Mouse (Mus musculus) adrenal gland, postnatal 36 days (tissue): ENCODE results near the gene Mbnl3. TPM values are rescaled to one million over a fixed set of nuclear protein-coding genes. Genes with fewer than 3 reads are reported as not detected.

Source experiments
- DNase-seq, 2 experiments: peaks; one replicate each; pipeline ENCODE4 v3.0.0; 2021; ENCODE audit warnings: mixed read lengths in 1 of 2
- long read RNA-seq, 2 experiments: library from polyadenylated mRNA; stranded (forward); transcript quantifications; one replicate each; pipeline ENCODE4 v2.0.0; 2021; ENCODE audit warnings: borderline sequencing depth in 2 of 2
- microRNA-seq: library from miRNA; unstranded; fragments of <30 nt; microRNA quantifications from one replicate; pipeline ENCODE4 v1.2.0, GENCODE M21; 2021
- total RNA-seq, 2 experiments: library from RNA; stranded (reverse); gene quantifications; 2 replicates each; pipeline ENCODE4 v1.2.3; 2021

The Mbnl3 gene
- total RNA-seq: 1 to 10 TPM; 4.5 to 5.0 TPM
- long read RNA-seq, experiment 1: 0 reads
- long read RNA-seq, experiment 2: 0 reads

DNA sequence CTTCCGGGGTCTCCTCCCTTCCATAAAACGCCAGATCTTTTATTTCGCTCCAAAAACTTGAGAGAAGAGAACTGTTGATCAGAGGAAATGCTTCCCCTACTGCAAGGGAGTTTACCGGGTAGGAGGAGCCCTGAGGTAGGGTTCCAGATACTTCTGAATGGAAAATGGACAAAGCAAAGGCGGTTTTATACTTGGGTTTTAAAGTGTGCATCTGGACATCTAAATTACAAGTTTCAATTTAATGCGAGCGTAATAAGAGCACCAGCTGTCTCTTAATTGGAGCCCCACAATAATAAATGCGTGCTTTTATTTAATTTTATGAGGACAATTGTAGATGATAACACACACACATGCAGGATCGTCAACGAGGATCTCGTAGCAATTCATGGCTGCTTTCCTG, at the start of gene Mbnl3:
Gene Mbnl3, minus strand, starts transcription at position 101 of the 400 bp plus-strand sequence.
- DNase-seq: no peak

DNA sequence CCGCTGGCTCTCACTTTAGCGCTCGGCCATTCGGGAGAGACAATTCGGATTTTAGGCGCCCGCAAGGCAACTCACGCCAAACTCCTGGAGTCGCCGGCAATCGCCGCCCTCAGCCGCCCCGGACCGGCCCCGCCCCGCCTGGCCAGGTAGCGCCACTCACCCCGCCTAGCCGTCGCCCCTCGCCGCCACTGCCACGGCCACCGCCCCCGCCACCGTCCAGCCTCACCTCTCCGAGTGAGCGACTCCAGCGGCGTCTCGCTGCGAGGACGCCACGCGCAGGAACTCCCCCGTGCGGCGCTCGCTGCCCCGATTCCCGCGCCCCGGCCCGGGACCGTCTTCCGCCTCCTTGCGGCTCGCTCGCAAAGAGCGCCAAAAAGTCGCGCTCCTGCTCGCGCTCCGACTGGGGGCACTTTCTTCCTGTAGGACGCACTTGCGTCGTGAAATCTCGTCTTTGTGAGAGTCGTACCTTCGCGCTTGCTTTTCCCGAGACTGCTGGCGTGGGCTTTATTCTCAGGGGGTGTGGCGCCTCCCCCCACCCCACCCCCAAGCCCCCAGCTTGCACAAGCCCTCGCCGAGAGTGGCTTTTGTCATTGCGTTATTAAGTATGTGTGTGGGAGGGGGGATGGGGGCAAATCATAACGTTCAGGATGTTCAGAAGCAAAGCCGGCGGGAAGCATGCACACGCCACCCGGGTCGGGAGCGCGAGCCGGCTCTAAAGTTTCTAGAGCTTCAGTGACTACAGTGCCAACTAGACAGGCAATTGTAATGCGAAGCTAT, 596 bp downstream of the Mbnl3 start:
- DNase-seq: peak; percentile 27 to 62

DNA sequence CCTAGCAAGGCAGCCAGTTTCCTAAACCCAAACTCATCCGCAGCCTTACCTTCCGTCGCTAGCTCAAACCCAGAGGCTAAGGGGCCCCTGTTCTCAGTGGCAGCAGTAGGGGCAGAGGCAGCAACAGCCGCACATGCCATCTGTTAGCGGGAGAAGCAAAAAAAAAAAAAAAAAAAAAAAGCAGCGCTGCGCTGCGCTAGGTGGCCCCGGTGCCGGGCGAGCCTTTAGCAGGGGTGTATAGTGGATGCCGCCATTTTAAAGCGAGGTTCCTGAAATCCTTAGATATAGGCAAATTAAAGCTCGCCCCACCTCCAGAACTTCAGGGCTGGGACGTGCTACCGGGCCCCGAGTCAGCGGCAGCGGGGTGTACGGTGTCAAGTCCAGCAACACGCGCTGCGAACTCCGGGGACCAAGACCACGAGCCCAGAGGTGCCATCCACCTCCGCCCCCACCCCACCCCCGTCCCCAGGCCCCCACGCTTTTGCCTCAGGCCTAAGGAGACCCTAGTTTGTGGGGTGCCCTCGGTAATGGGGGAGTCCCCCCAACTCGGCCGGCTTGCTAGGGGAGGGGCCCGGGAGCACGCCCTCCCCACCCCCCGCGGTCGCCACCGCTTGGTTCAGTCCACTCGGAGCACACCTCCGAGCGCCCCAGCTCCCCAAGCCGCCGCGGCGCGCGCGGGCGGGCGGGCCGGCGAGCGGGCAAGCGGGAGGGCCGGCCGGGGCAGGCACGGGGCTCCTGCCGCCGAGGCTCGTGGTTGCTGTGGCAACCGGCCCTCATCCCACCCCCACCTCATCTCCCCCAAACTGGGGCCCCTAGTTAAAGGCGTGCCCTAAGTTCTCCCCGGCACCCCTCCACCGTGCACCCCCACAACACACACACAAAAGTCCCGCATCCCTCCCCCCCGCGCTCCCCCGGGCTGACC, 1.4 kb downstream of the Mbnl3 start:
- DNase-seq: peak; percentile 63 to 79

DNA sequence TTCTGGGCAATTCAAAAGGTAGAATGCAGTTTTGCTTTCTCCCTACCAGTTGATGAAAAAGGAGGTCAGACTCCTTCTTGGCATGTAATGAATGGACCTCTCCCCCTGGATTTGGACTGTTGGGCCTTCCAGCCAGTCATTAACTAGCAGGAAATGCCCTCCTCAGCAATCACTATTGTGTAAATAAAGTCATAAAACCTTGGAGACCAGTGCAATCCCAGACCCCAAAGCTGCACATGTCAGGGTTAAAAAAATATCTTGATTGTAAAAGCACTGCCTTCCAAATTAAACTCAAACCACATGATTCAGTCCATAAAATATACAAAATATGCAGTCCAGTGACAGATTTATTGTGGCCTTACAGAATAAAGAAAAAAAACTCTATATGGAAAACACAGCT, 9.3 kb downstream of the Mbnl3 start:
- no peak for DNase-seq

DNA sequence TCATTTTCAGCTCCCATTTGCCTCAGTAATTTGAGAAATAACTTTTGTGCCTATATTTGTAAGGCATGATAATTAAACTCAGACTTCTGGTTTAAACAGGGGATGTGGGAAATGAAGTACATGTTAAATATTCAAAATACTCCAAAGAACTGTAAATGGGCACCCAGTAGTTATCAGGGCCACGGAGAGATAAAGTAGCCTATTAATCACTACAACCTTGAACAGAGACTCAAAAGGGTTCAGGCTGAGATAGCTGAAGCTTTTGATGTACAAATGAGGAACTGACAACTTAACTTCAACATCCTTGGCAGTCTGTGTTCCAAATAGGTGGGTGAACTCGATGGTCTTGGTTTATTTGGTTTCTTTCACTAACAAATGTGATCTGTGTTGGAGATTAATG, 34.4 kb downstream of the Mbnl3 start:
- DNase-seq: no peak

DNA sequence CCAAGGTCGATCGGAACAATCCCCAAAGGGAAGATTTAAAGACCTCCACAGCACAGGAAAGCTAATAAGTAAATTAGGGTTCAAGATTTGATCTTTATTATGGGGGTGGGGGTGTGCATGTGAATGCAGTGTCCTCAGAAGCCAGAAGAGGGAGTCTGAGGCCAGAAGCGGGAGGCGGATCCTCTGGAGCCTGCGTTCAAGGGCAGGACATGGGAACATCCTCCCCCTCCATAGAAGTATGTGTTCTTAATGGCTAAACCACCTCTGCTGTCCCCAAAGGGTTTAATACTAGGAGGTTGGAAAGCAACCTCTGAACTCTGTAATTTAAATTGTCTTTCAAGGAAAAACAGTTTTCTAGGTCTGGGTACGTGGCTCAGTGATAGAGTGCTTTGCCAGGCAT, 34.9 kb downstream of the Mbnl3 start:
- peak; percentile 30 to 54 for DNase-seq

DNA sequence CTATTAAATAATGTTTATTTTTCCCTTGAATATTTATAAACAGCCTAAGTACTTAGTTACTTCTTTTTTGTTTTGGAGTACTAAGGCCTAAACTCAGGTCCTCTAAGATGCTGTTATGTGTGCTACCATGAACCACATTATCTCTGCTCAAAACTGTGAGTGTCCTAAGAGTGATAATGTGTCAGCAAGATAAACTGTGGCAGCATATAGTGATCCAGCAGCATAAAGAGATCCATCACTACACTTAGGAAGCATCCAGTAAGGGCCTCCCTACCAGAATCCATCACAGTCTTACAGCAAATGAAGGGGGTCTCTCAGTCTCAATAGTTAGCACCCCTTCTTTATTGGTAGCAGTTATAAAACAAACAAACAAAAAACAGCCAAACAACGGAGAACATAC, 35.9 kb downstream of the Mbnl3 start:
- DNase-seq: no peak

DNA sequence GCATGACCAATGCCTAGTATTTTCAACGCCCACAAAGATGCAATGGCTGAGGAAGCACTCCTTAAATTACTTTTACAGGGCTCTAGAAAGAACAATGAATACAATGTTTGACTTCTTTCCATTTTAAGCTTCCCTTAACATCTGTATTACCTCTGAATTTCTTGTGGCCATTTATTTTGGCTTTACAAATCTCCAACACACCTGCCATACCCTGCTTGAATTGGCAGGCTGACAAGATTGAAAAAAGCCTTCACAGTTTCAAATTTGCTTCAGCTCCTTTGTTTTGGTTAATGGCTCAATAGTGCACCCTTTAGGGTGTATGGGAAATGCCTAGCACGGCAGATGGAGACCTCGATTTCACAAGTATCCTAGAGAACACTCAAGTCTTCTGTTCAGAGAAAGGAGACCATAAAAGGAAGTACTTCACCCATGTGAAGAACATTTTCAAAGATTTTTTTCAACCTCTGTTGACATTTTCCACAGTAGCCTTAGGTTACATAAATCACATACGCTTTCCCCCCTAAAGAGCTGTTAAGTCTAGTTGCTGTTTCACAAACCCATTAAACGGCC, 36.8 kb downstream of the Mbnl3 start:
- DNase-seq: no peak

DNA sequence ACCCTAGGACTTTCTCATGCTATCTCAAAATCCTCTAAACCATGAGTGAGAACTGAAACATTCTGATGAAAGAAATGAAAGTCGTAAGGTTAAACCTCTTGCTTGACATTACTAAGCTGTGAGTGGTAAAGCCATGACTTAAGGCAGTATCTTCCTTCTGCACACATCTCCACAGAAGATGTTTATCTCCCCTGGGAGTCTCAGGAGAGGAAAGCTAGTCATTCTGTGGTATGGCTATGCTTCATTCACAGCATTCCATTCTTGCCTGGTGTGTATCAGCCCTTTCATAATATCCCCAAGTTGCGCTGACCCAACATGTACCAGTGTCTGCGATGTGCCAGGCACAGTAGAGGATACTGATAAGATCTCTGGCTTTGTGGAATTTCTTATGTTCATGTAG, 38.4 kb downstream of the Mbnl3 start:
- no peak for DNase-seq

DNA sequence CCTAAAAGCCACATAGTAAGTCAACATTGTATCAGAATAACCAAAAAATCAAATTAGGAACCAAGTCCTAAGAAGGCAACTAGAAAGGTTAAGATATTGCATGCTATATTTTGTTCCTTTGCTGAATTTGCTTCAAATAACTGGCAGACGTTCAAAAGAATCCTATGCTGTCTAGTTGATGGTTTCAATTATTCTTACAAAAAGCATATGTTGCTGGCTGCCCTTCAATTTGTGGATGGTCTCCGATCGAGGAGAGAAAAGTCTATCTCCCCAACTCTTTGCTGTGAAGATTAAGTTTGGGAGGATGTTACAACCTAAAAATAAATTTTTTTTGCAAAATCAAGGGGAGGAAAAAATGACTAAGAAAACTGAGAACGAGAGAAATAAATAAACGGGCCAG, 41.6 kb downstream of the Mbnl3 start:
- DNase-seq: no peak

DNA sequence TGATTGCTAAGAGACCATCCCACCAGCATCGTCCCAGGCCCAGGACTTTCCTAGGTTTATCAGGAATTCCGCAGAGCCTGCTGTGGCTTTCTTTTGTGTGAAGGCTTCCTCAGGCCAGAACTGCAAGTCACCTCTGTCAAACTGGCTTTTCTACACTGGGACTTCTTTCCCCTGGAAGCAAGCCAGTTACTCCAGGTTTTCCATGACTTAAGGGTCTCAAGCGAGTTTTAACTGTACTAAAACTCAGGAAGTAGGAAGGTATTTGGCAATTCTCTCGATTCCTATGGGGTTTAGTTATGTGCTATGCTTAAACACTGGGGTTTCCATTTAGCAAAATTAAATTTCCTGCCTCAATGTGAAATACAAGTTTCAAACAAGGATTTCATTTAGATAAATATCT, 57.9 kb downstream of the Mbnl3 start:
- no peak for DNase-seq

DNA sequence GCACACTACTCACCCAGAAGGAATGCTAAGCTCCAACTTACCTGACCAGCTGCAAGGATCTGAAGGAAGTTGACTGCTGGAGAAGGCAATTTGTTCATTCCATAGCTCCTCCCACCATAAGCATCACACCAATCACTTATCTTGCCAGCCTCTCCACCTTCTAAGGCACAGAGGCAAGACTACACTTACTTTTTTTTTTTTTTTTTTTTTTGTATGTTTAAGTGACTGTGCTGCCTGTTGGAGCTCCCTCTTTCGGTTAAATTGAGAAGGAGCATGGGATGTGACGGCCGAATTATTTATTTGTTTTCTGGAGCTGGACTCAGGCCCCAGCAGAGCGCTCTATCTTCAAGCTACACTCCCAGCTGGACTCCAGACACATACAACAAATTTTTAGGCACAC, 60.0 kb downstream of the Mbnl3 start:
- peak in 1 of 2 experiments; percentile 25 for DNase-seq

DNA sequence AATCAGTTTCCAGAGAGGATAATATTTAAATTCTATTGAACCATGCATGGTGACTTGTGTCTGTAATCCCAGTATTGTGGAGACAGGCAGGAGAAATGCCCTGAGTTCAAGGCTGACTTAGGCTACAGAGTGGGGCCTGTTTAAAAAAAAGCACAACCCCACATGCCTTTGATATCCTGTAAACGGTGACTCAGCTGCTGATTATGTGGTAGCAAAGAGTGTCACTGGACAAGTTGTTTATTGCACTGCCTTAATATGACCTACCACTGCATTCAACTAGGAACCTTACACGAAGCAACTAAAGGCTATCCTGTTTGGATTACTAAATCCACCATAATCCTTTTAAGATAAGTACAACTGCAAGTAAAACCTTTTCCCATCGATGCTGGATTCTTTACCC, 66.3 kb downstream of the Mbnl3 start:
- DNase-seq: no peak

DNA sequence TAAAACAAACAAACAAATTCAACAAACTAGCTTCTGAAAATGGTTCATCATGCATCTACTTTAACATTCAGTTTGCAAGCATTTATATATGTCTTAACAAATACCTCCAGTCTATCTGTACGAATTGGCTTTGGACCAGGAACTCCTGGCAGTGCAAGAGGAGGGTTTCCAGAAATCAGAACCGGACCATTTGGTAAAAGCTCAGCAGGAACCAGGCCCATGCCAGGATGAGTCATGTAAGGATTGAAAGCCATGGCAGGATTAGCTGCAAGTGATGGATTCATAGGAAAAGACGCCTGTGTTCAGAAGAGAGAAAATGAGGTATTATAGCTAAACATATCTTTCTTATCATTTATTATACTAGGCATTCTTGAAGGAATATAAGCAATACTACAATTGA, 75.0 kb downstream of the Mbnl3 start:
- no peak for DNase-seq

DNA sequence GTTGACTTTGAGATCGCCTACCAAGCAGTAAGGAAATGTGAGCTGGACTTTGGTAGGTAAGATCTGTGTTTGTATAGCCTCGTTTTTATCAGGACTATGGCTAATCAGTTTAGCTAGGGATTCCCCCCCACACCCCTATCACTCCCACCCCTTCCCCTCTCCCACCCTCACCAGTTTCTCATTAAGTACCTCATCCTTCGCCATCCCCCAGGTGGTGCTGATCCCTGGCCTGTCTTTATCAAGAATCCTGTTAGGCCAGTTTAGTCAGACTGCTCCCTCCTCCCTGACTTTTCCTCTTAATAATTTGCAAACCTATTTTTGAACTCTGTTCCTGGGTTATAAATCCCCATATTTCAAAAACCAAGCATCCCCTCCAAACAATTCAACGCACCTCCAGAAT, 103.6 kb downstream of the Mbnl3 start:
- DNase-seq: no peak

DNA sequence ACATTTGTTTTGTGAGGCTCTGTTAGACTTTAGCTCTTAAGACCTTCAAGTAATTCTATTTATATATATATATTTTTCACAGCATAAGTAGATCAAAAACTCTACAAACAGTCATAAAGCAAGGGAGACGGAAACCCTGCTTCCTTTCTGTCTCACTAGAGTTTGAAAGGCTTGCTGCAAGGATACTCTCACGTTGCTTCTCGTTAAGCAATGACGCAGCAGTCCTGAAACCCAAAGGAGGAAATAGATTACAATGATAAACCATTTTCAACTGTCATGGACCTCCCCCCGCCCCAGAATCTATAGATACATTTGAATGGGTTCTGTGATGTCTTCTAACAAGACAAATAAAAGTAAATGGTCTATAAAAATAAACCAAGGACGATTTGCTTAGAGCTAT, 121.4 kb downstream of the Mbnl3 start:
- DNase-seq: no peak

DNA sequence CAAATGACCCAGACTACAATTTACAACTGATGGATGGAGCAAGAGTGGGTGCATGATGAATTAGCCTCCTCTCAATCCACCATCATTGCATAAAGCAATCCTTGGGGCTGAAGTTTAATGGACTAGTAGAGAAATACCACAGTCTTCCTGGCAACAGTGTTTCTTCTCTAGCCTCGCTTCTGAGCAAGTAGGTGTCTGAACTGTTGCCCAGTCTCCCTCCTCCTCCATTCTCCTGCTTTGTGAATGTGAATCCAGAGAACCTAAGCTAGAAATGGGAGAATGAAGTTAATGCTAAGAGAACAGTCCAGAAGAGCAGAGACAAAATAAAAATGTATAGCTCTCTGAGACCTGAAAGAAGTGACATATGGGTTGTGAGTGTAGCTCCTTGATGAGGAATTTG, 122.1 kb downstream of the Mbnl3 start:
- DNase-seq: no peak

DNA sequence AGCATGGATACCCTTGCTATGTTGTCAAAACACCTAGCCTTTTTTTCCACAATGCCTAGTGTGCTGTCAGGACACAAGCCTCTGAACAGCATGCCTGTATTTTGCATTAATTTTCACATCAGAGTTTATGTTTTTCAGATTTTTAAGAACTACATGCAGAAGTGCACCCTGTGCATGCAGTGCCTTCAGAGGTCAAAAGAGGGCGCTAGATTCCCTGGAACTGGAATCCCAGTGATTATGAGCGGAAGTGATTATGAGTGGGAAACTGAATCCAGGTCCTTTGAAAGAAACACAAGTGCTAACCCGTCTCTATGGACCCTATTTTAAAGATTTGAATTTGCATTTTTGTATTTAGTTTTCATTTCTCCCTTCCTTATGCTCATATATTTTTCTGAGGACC, 129.6 kb downstream of the Mbnl3 start:
- DNase-seq: peak; percentile 18 to 33

Small RNA genes within 50 kb of the gene (microRNA-seq; reads per million reads assigned to microRNA genes)
- gene Gm23417: not detected

Other genes starting within 250 kb of the Mbnl3 start
- gene Rap2c, start 188.5 kb downstream of the Mbnl3 start, total RNA-seq: 10 to 100 TPM; 27.0 to 28.5 TPM